Mouse (Mus musculus) hindbrain, embryonic 13.5 days (tissue): ENCODE measurements around the gene Rpl37a. TPM values are rescaled to one million over a fixed set of nuclear protein-coding genes. Genes with fewer than 3 reads are reported as not detected.

Experiments used
- ATAC-seq: fragments of 200-750 bp; cut with Nextera tagmentation; 2 replicates; pipeline ENCODE4 v1.8.0; 2017; ENCODE audit warnings: moderate TSS enrichment; ENCODE audit not compliant: low FRiP score
- H3K27ac ChIP-seq: fragments of 300-500 bp; sonication (generic); 2 replicates; pipeline ENCODE4 v1.5.1; 2015; ENCODE audit warnings: inconsistent platforms, mild to moderate bottlenecking, moderate library complexity
- H3K27me3 ChIP-seq: fragments of 300-500 bp; sonication (generic); 2 replicates; pipeline ENCODE4 v1.6.1; 2015; ENCODE audit warnings: mild to moderate bottlenecking, inconsistent platforms
- H3K36me3 ChIP-seq: fragments of 300-500 bp; sonication (generic); 2 replicates; pipeline ENCODE4 v1.6.1; 2015; ENCODE audit warnings: mild to moderate bottlenecking, inconsistent platforms
- H3K4me1 ChIP-seq: fragments of 300-500 bp; sonication (generic); replicated peaks from 2 replicates; pipeline ENCODE4 v1.6.1; 2015; ENCODE audit warnings: inconsistent platforms
- H3K4me2 ChIP-seq: fragments of 300-500 bp; sonication (generic); 2 replicates; pipeline ENCODE4 v1.6.1; 2015; ENCODE audit warnings: inconsistent platforms, mild to moderate bottlenecking, moderate library complexity
- H3K4me3 ChIP-seq: fragments of 300-500 bp; sonication (generic); 2 replicates; pipeline ENCODE4 v1.5.1; 2015; ENCODE audit warnings: mild to moderate bottlenecking, inconsistent platforms
- H3K9ac ChIP-seq: fragments of 300-500 bp; sonication (generic); 2 replicates; pipeline ENCODE4 v1.6.1; 2015; ENCODE audit warnings: mild to moderate bottlenecking, inconsistent platforms
- H3K9me3 ChIP-seq: fragments of 300-500 bp; sonication (generic); 2 replicates; pipeline ENCODE4 v1.6.1; 2016; ENCODE audit warnings: inconsistent platforms
- WGBS: fragments of 180-500 bp; shearing (Covaris S2); methylation state at CpG from one replicate; pipeline ENCODE4 v1.1.7; 2015; 5-methylcytosine and 5-hydroxymethylcytosine counted together
- polyA plus RNA-seq: library from polyadenylated mRNA; unstranded; fragments of >200 nt; fragmentation: Nextera tagmentation; extraction: Ambion mirVana; gene quantifications from 2 replicates; pipeline ENCODE4 v1.2.1, GENCODE M21; 2015

Gene Rpl37a
- 1,191 and 1,281 TPM in 2 replicates for polyA plus RNA-seq

DNA sequence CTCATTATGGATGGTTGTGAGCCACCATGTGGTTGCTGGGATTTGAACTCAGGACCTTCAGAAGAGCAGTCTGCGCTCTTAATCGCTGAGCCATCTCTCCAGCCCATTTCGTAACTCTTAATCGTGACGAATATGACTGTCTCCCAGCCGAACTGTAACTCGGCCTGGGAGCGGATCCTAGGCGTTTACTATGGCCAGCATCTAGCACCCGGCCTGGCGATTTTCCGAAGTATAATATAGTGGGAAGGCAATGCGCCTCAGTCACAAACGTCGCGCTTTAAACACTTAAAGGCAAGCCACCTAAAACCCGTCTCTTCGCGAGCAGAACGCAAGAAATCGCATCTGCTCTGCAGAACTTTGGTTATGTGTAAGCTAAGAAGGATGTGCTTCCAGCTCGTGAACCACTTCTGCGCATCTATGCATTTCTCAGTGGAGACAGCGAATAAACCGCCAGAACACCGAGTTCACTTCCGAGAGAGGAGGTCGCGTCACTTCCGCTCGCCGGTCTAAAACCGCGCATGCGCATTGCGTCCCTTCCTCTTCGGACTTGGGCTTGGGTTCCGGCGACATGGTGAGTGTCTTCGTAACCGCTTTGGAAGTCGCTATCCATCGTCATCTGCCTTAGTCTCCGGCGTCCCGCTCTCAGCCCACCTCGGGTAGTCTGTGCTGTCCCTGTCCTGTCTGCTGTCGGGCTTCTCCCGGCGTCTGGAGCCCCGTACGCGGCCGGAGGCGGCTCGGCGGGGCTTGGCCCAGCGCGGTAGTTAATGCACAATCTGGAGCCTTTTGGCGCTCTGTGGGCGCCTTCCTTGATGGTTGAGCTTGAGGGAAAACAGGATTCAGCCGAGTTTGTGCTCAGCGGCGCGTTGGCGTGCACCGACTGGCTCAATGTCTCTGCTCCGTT is at the start of gene Rpl37a:
Gene Rpl37a, plus strand, starts transcription at position 538 of the 901 bp plus-strand sequence.
- Histone ChIP-seq H3K27ac (peak within 1 kb of the TSS; percentile 91), H3K9me3 (no peaks in the 10 kb centered on the region), H3K9ac (peak within 1 kb of the TSS; percentile 89), H3K4me2 (peak within 1 kb of the TSS; percentile 69), H3K27me3 (no peaks in the 10 kb centered on the region), H3K4me3 (peak within 1 kb of the TSS; percentile 76), H3K4me1 (peaks cover 22% of the 10 kb centered on the region), H3K36me3 (peaks cover 32% of the 10 kb centered on the region)
- 3% methylated on average over 68 of the region's 68 CpGs for WGBS
- ATAC-seq = peak; percentile 95

DNA sequence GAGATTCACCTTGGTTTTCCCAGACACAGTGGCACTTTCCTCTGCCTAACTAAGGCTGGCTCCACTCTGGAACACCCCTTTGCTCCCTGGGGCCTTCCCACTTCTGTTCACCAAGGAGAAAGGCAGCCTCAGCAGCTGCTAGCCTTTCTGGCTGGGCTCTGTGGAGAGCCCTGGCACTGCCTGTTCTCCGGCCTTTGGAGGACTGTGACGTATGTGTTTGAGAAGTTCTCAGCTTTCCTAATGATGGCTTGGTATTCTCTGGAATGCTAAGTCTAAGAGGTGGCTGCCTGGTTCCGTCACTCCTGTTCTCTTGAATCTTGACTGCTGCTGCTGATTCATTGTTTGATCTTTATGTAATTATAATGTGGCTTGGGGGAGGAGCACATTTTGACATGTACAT is 38.0 kb upstream of the Rpl37a start:
- no peaks in the 10 kb centered on the region for H3K9me3 ChIP-seq
- ATAC-seq = no peak
- no peak overlapping the region for H3K27ac ChIP-seq
- no peaks in the 10 kb centered on the region for H3K4me1 ChIP-seq
- H3K9ac ChIP-seq = no peak overlapping the region
- no peaks in the 10 kb centered on the region for H3K27me3 ChIP-seq
- H3K4me3 ChIP-seq = no peak overlapping the region
- 42% methylated on average over 3 of the region's 3 CpGs for WGBS
- no peaks in the 10 kb centered on the region for H3K36me3 ChIP-seq
- no peak overlapping the region for H3K4me2 ChIP-seq

DNA sequence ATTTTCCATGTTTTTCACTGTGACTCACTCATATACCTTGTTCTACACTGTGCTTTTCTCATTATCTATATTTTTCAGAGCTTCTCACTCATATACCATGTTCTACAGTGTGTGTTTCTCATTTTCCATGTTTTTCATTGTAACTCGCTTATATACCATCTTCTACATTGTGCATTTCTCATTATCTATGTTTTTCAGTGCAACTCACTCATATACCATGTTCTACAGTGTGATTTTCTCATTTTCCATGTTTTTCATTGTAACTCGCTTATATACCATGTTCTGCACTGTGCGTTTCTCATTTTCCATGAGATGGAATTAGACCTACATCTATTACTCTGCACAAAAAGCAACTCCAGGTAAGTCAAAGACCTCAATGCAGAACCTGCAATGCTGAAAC is 14.8 kb upstream of the Rpl37a start:
- Histone ChIP-seq H3K4me3 (no peak overlapping the region), H3K9me3 (no peaks in the 10 kb centered on the region), H3K36me3 (no peaks in the 10 kb centered on the region), H3K27me3 (no peaks in the 10 kb centered on the region), H3K9ac (no peak overlapping the region), H3K27ac (no peak overlapping the region), H3K4me1 (no peaks in the 10 kb centered on the region), H3K4me2 (no peak overlapping the region)
- ATAC-seq = no peak
- 58% methylated on average over 3 of the region's 3 CpGs for WGBS

DNA sequence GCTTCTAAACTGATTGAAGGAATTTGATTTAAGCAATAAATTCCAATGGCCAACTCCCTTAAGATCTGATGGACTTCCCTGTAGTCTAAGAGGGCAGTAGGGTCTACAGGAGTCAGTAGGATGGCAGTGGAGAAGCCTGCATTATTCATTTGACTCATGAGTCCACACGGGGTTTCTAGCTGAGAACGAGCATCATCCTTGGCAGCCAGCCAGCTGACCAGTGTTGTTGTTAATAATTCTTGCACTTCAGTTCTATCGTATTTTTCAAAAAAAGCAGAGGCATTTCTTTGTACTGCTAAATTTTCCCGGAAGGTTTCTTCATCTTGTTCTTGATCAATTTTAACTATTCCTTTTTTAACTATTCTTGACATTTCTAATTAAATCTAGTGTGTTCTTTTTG is 12.4 kb upstream of the Rpl37a start:
- Histone ChIP-seq H3K27me3 (no peaks in the 10 kb centered on the region), H3K9ac (no peak overlapping the region), H3K4me3 (no peak overlapping the region), H3K9me3 (no peaks in the 10 kb centered on the region), H3K4me2 (no peak overlapping the region), H3K27ac (no peak overlapping the region), H3K36me3 (no peaks in the 10 kb centered on the region), H3K4me1 (no peaks in the 10 kb centered on the region)
- no peak for ATAC-seq
- WGBS = 66% methylated on average over 4 of the region's 4 CpGs

DNA sequence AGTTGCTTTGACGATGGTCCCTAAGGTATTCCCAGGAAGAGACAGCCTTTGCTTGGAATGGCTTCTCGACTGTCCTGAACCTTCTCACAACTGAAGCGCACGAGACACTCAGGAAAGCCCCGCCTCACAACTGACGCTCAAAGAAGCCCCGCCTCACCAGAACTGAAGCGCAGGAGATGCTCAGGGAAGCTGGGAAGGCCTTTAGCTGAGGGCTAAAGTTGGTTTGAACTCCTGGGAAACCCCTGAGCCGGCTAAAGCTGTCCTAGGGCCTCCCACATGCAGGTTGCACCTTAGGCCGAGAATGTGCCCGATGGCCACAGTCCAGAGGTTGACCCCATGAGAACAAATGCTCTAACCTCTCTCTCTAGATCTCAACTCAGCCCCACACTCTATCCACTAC is 10.6 kb upstream of the Rpl37a start, which contains the start of gene Ankar:
Gene Ankar, minus strand, starts transcription at position 101 of the 400 bp plus-strand sequence.
- WGBS = 86% methylated on average over 11 of the region's 11 CpGs
- Histone ChIP-seq H3K4me1 (no peaks in the 10 kb centered on the region), H3K27me3 (no peaks in the 10 kb centered on the region), H3K4me2 (no peak within 1 kb of the TSS), H3K36me3 (no peaks in the 10 kb centered on the region), H3K4me3 (no peak within 1 kb of the TSS), H3K27ac (no peak within 1 kb of the TSS), H3K9me3 (no peaks in the 10 kb centered on the region), H3K9ac (no peak within 1 kb of the TSS)
- no peak for ATAC-seq

DNA sequence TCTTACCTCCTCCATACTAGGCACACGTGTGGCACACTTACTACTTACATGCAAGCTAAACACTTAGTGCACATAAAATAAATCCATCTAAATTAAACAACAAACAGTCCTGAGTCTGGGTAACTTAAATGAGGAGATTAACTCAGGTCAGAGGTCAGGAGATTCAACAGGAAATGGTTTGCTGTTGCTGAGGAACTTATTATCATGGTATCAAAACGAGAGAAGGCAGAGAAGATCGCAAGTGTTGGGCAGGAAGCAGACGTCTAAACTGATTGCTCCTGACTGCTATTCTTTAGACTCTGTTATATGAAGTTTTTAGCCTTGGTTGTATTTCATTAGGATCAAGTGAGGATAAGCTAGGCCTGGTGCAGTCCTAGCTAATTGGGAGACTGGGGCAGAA is 3.6 kb upstream of the Rpl37a start:
- peaks cover 8% of the 10 kb centered on the region for H3K4me1 ChIP-seq
- no peaks in the 10 kb centered on the region for H3K9me3 ChIP-seq
- ATAC-seq = no peak
- no peak overlapping the region for H3K9ac ChIP-seq
- H3K4me3 ChIP-seq = no peak overlapping the region
- no peaks in the 10 kb centered on the region for H3K27me3 ChIP-seq
- H3K27ac ChIP-seq = no peak overlapping the region
- H3K36me3 ChIP-seq = peaks cover under 1% of the 10 kb centered on the region
- H3K4me2 ChIP-seq = no peak overlapping the region
- WGBS = 78% methylated on average over 4 of the region's 4 CpGs

DNA sequence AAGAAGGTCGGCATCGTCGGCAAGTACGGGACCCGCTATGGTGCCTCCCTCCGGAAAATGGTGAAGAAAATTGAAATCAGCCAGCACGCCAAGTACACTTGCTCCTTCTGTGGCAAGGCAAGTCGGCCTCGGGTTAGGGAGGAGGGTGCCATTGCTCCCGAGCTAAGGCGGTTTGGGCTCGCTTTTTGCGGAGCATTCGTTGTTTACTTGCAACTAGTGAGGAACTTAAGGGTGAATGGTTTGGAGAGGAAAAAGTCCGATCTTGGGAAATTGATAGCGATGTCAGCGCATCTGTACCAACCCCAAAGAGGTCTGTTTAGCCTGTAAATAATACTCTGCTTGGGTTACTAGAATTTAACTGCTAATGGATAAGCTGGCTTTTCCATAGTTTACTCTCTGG is 594 bp downstream of the Rpl37a start:
- peak overlapping the region; percentile 89 for H3K9ac ChIP-seq
- H3K27ac ChIP-seq = peak overlapping the region; percentile 91
- WGBS = 1% methylated on average over 17 of the region's 17 CpGs
- no peaks in the 10 kb centered on the region for H3K9me3 ChIP-seq
- no peak for ATAC-seq
- H3K4me3 ChIP-seq = peak overlapping the region; percentile 76
- H3K4me1 ChIP-seq = peaks cover 22% of the 10 kb centered on the region
- peak overlapping the region; percentile 69 for H3K4me2 ChIP-seq
- no peaks in the 10 kb centered on the region for H3K27me3 ChIP-seq
- peaks cover 33% of the 10 kb centered on the region for H3K36me3 ChIP-seq

DNA sequence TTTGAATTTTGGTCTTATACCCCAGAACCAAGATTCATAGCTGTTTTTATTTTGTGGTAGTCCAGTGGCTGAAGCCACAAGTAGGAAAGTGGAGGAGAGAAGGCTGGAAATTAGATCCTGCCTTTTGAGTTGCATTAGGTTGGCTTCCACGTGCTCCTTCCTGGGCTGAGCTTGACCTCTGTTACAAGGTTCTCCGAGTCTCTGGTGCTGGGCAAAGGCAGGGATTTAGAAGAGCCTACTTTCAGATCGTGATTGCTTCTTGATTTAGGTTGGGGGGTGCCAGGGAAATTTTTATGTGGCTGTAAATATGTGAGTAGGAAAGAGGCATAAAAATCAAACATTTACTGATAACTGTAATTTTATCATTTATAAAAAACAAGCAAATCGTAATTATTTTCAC is 3.5 kb downstream of the Rpl37a start:
- no peaks in the 10 kb centered on the region for H3K27me3 ChIP-seq
- H3K36me3 ChIP-seq = peaks cover 38% of the 10 kb centered on the region
- no peak overlapping the region for H3K9ac ChIP-seq
- no peak overlapping the region for H3K4me2 ChIP-seq
- peaks cover 22% of the 10 kb centered on the region for H3K4me1 ChIP-seq
- no peak overlapping the region for H3K4me3 ChIP-seq
- no peaks in the 10 kb centered on the region for H3K9me3 ChIP-seq
- 75% methylated on average over 4 of the region's 4 CpGs for WGBS
- ATAC-seq = no peak
- no peak overlapping the region for H3K27ac ChIP-seq

DNA sequence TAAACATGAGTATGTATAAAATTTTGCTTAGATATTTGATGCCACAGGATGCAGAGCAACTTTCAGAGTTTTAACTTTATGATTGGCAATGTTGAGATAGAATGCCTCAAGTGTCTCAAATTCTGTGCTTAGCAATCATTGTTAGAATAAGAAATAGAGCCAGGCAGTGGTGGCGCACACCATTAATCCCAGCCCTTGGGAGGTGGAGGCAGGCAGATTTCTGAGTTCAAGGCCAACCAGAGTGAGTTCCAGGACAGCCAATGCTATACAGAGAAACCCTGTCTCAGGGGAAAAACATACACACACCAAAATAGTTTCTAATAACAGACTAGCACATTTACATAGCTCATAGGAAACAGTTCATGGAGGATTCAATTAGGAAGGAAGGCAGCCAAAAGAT is 4.0 kb downstream of the Rpl37a start:
- H3K4me2 ChIP-seq = no peak overlapping the region
- H3K4me3 ChIP-seq = no peak overlapping the region
- H3K9me3 ChIP-seq = no peaks in the 10 kb centered on the region
- peaks cover 38% of the 10 kb centered on the region for H3K36me3 ChIP-seq
- WGBS = 92% methylated on average over 1 of the region's 1 CpGs
- ATAC-seq = no peak
- no peak overlapping the region for H3K27ac ChIP-seq
- no peaks in the 10 kb centered on the region for H3K27me3 ChIP-seq
- peaks cover 23% of the 10 kb centered on the region for H3K4me1 ChIP-seq
- H3K9ac ChIP-seq = no peak overlapping the region

DNA sequence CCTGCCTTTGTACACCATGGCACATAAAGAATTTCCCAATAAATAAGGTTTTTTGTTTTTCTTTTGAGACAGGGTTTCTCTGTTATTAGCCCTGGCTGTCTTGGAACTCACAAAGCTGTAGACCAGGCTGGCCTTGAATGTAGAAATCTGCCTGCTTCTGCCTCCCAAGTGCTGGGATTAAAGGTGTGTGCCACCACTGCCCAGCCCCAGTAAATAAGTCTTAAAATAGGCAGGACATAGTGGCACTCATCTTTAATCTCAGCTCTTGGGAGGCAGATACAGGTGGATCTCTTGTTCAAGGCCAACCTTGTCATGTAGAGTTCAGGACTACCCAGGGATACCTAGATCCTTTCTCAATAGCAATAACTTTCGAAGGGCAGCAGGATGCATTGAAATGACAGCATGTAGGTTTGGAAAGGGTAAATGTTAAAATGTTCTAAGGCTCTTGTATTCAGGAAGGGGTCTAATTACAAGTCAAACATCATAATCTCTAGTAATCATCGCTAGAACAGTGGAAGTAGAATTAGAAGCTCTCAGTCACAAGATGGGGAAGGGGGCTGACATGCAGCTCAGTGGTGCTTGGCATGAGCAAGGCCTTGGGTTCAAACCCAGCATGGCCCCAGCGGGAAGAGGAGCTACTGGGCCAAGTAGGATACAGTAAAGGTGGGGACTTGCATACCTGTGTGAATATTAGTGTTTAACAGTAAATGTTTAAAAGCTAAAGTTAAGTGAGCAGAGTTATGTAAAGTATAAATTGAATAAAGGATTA is 4.7 kb downstream of the Rpl37a start:
- H3K27me3 ChIP-seq = no peaks in the 10 kb centered on the region
- no peak overlapping the region for H3K4me2 ChIP-seq
- H3K4me1 ChIP-seq = peaks cover 28% of the 10 kb centered on the region
- ATAC-seq = no peak
- no peak overlapping the region for H3K9ac ChIP-seq
- no peaks in the 10 kb centered on the region for H3K9me3 ChIP-seq
- H3K4me3 ChIP-seq = no peak overlapping the region
- H3K27ac ChIP-seq = no peak overlapping the region
- peaks cover 38% of the 10 kb centered on the region for H3K36me3 ChIP-seq
- 90% methylated on average over 3 of the region's 3 CpGs for WGBS

DNA sequence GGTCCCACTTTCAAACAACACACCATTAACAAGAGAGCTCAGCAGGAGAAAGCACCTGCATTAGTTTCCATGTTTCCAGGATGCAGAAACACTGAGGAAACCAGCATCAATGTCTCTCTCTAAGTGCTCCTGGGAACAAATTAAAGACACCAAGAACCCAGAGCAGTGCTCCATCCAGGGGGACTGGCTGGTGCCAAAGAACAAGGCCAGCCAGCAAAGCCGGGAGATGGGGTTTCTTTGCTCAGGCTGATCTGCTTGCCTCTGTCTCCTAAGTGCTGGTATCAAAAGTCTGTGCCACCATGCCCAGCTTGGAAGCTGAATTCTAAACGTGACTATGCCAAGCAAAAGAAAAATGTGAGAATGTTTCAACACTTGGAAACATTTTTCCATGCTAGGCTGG is 5.3 kb downstream of the Rpl37a start:
- Histone ChIP-seq H3K36me3 (peaks cover 38% of the 10 kb centered on the region), H3K4me2 (no peak overlapping the region), H3K9ac (no peak overlapping the region), H3K9me3 (no peaks in the 10 kb centered on the region), H3K4me1 (peaks cover 28% of the 10 kb centered on the region), H3K27ac (no peak overlapping the region), H3K4me3 (no peak overlapping the region), H3K27me3 (no peaks in the 10 kb centered on the region)
- ATAC-seq = no peak
- 52% methylated on average over 2 of the region's 2 CpGs for WGBS

DNA sequence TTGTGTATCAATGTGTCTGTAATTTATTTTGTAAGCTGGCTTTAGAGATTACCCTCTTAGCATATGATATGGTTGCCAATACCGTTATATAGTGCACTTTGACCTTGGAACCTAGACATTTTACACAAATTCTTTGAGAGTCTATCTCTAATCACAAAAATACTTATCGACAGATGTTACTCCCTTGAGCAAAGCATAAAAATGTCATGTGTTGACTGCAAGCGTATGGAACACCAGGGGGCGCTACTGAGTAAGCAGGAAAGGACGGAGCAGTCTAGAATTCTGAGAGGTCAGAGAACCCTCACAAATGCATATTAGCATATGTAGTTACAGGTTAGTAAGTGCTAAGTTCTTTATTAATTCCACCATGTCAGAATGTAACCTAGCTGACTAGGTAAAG is 5.8 kb downstream of the Rpl37a start:
- H3K4me2 ChIP-seq = no peak overlapping the region
- no peak overlapping the region for H3K9ac ChIP-seq
- no peaks in the 10 kb centered on the region for H3K27me3 ChIP-seq
- H3K4me3 ChIP-seq = no peak overlapping the region
- peaks cover 38% of the 10 kb centered on the region for H3K36me3 ChIP-seq
- WGBS = 14% methylated on average over 5 of the region's 5 CpGs
- H3K9me3 ChIP-seq = no peaks in the 10 kb centered on the region
- H3K4me1 ChIP-seq = peaks cover 26% of the 10 kb centered on the region
- H3K27ac ChIP-seq = no peak overlapping the region
- ATAC-seq = no peak
